Mouse (Mus musculus) testis, postnatal 14 days (tissue): ENCODE measurements at regions not wholly inside any gene's neighbourhood (a gene's known extent, or its start where the extent isn't known, plus 50 kb on each side); places are given as distances from the start of the nearest gene placed in this dataset.

Source experiments
- DNase-seq: peaks from one replicate; pipeline ENCODE4 v3.0.0; 2021; ENCODE audit warnings: low spot score

DNA sequence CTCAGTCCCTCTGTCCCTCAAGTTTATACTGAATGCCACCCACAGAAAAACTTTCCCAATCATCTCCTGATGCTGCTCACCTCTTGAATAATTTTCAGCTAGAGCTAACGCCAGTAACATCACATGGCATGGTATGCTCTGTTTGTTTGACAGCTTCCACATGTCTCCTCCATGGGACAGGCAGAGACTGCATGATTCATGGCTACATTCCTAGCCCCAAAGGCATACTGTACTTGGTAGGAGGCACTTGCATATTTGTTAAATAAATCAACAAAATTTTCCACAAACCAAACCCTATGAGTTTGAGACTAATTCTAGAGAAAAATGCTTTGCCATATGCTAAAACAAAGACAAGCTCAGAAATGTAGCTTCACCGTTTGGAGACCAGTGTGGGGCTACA lies 304.9 kb downstream of the Rfpl4b start:
- no peak for DNase-seq
